Mouse (Mus musculus) stomach, embryonic 14.5 days (tissue): ENCODE measurements at regions not wholly inside any gene's neighbourhood (a gene's known extent, or its start where the extent isn't known, plus 50 kb on each side); places are given as distances from the start of the nearest gene placed in this dataset.

ENCODE experiments used
- ATAC-seq: fragments of 200-750 bp; cut with Nextera tagmentation; 2 replicates; pipeline ENCODE4 v1.8.0; 2017; ENCODE audit warnings: low read depth, moderate TSS enrichment; ENCODE audit not compliant: insufficient number of reproducible peaks, insufficient read depth, low FRiP score
- H3K27ac ChIP-seq: fragments of 300-500 bp; sonication (generic); 2 replicates; pipeline ENCODE4 v1.5.1; 2014; ENCODE audit warnings: mild to moderate bottlenecking, low read length, moderate library complexity, mixed read lengths
- H3K27me3 ChIP-seq: fragments of 300-500 bp; sonication (generic); 2 replicates; pipeline ENCODE4 v1.6.1; 2014; ENCODE audit warnings: low read length, control low read depth, mixed read lengths; ENCODE audit not compliant: control insufficient read depth, insufficient read depth
- H3K36me3 ChIP-seq: fragments of 300-500 bp; sonication (generic); 2 replicates; pipeline ENCODE4 v1.6.1; 2014; ENCODE audit warnings: mild to moderate bottlenecking, control low read depth, low read length, moderate library complexity, mixed read lengths; ENCODE audit not compliant: control insufficient read depth, insufficient read depth
- H3K4me1 ChIP-seq: fragments of 300-500 bp; sonication (generic); 2 replicates; pipeline ENCODE4 v1.6.1; 2014; ENCODE audit warnings: low read length, control low read depth, mixed read lengths; ENCODE audit not compliant: control insufficient read depth, insufficient read depth
- H3K4me2 ChIP-seq: fragments of 300-500 bp; sonication (generic); replicated peaks from 2 replicates; pipeline ENCODE4 v1.6.1; 2014; ENCODE audit warnings: low read depth, low read length, control low read depth
- H3K4me3 ChIP-seq: fragments of 300-500 bp; sonication (generic); 2 replicates; pipeline ENCODE4 v1.5.1; 2014; ENCODE audit warnings: low read depth, low read length, control low read depth
- H3K9ac ChIP-seq: fragments of 300-500 bp; sonication (generic); replicated peaks from 2 replicates; pipeline ENCODE4 v1.6.1; 2014; ENCODE audit warnings: low read depth, mild to moderate bottlenecking, control low read depth, low read length, moderate library complexity, mixed read lengths
- H3K9me3 ChIP-seq: fragments of 300-500 bp; sonication (generic); 2 replicates; pipeline ENCODE4 v1.6.1; 2016; ENCODE audit warnings: low read depth, low read length, control low read depth; ENCODE audit not compliant: control insufficient read depth
- WGBS: fragments of 180-500 bp; shearing (Covaris S2); extraction: QIAGEN DNeasy Blood & Tissue Kit; methylation state at CpG from one replicate; pipeline ENCODE4 v1.1.7; 2014; 5-methylcytosine and 5-hydroxymethylcytosine counted together

DNA sequence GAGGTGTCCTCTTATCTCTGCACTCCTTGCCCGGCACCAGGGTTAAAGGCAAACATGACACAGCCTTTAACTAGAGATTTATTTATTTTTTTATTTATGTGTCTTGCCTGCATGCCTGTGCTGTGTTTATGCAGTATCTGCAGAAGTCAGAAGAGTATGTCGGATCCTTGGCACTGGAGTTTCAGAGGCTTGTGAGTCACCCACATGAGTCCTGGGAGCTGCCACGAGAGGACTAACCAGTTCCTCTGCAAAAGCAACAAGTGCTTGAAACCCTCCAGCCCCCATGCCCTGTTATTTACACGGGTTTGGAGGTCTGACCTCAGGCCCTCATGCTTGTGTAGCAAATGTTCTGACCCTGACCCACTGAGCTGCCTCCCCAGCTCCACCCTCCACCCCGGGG is 210.6 kb downstream of the Sec16b start:
- no peak overlapping the region for H3K4me2 ChIP-seq
- H3K27me3 ChIP-seq = no peaks in the 10 kb centered on the region
- H3K36me3 ChIP-seq = no peaks in the 10 kb centered on the region
- H3K4me1 ChIP-seq = no peaks in the 10 kb centered on the region
- H3K27ac ChIP-seq = no peak overlapping the region
- no peak for ATAC-seq
- H3K9me3 ChIP-seq = no peaks in the 10 kb centered on the region
- H3K4me3 ChIP-seq = no peak overlapping the region
- no peak overlapping the region for H3K9ac ChIP-seq
- 28% methylated on average over 5 of the region's 5 CpGs for WGBS

DNA sequence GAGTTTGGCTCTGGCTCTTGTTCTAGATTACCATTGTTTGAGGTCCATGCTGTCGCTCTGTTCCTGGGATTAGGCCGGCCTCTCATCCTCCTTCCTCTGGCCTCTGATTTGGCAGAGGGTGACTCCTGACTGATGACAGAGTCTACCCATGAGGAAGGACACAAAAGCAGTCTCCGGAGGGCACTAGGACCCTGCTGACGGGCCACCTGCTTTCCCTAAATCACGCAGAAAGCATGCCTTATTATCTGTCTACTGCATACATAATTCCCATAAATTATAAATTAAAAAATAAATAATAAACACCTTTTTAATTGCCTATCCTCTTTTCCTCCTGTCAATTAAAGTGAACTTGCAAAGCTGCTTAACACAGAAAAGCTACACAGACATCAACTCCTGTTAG is 215.4 kb downstream of the Sec16b start:
- ATAC-seq = no peak
- WGBS = 85% methylated on average over 5 of the region's 5 CpGs
- no peak overlapping the region for H3K4me3 ChIP-seq
- no peaks in the 10 kb centered on the region for H3K36me3 ChIP-seq
- no peak overlapping the region for H3K9ac ChIP-seq
- H3K4me2 ChIP-seq = no peak overlapping the region
- H3K27me3 ChIP-seq = no peaks in the 10 kb centered on the region
- no peaks in the 10 kb centered on the region for H3K4me1 ChIP-seq
- no peak overlapping the region for H3K27ac ChIP-seq
- no peaks in the 10 kb centered on the region for H3K9me3 ChIP-seq

- Histone ChIP-seq H3K4me2 (no peak overlapping the region), H3K36me3 (no peaks in the 10 kb centered on the region), H3K9me3 (no peaks in the 10 kb centered on the region), H3K4me3 (no peak overlapping the region), H3K27ac (no peak overlapping the region), H3K4me1 (no peaks in the 10 kb centered on the region), H3K27me3 (no peaks in the 10 kb centered on the region), H3K9ac (no peak overlapping the region)
- WGBS = 88% methylated on average over 1 of the region's 1 CpGs
- no peak for ATAC-seq
These were observed 224.6 kb downstream of the Sec16b start for GRCm38 (mm10) chr1:157731124-157731523.

- no peak overlapping the region for H3K9ac ChIP-seq
- no peak for ATAC-seq
- no peaks in the 10 kb centered on the region for H3K36me3 ChIP-seq
- H3K4me2 ChIP-seq = no peak overlapping the region
- H3K27me3 ChIP-seq = no peaks in the 10 kb centered on the region
- no peak overlapping the region for H3K4me3 ChIP-seq
- H3K4me1 ChIP-seq = no peaks in the 10 kb centered on the region
- H3K27ac ChIP-seq = no peak overlapping the region
- H3K9me3 ChIP-seq = no peaks in the 10 kb centered on the region
- WGBS = 60% methylated on average over 13 of the region's 13 CpGs
These were observed 234.5 kb downstream of the Sec16b start for GRCm38 (mm10) chr1:157740725-157741665.

DNA sequence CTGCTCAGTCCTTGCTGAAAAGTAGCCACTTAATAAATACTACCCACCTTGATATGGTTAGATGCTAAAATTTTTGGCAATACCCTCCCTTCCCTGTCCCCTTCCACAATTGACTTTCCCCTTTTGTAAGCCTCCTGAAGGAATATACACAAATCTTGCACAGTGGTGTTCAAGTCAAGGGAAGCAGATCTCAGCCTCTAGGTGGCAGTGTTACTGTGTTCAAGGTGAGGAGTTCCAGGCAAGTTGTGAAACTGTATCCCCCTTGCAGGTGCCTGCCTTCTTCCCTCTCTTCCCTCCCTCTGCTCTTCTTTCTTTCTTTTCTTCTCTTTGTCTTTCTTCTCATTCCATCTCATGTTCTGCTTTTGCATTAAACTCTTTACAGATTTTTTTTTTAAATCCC is 239.1 kb downstream of the Sec16b start:
- Histone ChIP-seq H3K27me3 (no peaks in the 10 kb centered on the region), H3K36me3 (no peaks in the 10 kb centered on the region), H3K27ac (no peak overlapping the region), H3K4me1 (no peaks in the 10 kb centered on the region), H3K4me2 (no peak overlapping the region), H3K9ac (no peak overlapping the region), H3K9me3 (no peaks in the 10 kb centered on the region), H3K4me3 (no peak overlapping the region)
- no peak for ATAC-seq

DNA sequence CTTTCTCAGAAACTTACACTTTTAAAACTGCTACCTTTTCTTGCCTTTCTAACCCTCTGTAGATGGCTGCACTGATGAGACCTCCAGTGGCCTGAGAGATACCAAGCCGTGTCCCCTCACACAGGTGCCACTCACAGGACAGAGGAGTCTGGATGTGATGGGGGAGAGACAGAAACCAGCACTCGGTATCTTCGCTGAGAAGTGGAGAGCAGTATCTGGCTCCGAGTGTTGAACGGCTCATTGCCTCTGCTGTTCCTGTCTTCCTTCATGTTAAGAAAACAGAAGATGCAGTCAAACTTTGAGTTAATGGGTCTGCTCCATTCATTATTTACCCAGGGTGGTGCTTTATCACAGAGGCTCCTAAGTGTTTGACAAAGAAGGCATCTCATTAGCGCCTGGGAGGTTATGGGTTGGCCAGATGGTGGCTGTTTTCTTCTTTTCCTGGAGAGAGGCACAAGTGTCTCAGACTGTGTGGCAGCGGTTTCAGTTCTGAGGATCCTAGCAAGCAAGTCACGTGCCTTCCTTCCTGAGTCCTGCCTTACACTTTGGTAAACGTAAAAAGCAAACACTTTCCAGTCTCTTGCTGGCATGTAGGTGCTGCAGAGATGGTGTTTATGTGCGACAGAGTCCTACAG is 248.6 kb downstream of the Sec16b start:
- no peaks in the 10 kb centered on the region for H3K36me3 ChIP-seq
- 23% methylated on average over 10 of the region's 10 CpGs for WGBS
- H3K4me2 ChIP-seq = no peak overlapping the region
- no peak overlapping the region for H3K27ac ChIP-seq
- H3K9ac ChIP-seq = no peak overlapping the region
- no peaks in the 10 kb centered on the region for H3K27me3 ChIP-seq
- H3K4me1 ChIP-seq = no peaks in the 10 kb centered on the region
- ATAC-seq = no peak
- no peak overlapping the region for H3K4me3 ChIP-seq
- no peaks in the 10 kb centered on the region for H3K9me3 ChIP-seq

- no peak overlapping the region for H3K4me2 ChIP-seq
- WGBS = 86% methylated on average over 3 of the region's 3 CpGs
- no peaks in the 10 kb centered on the region for H3K9me3 ChIP-seq
- no peaks in the 10 kb centered on the region for H3K4me1 ChIP-seq
- no peak overlapping the region for H3K9ac ChIP-seq
- H3K36me3 ChIP-seq = no peaks in the 10 kb centered on the region
- H3K4me3 ChIP-seq = no peak overlapping the region
- H3K27me3 ChIP-seq = no peaks in the 10 kb centered on the region
- no peak for ATAC-seq
- no peak overlapping the region for H3K27ac ChIP-seq
These were observed 250.4 kb downstream of the Sec16b start for GRCm38 (mm10) chr1:157756977-157757376.

DNA sequence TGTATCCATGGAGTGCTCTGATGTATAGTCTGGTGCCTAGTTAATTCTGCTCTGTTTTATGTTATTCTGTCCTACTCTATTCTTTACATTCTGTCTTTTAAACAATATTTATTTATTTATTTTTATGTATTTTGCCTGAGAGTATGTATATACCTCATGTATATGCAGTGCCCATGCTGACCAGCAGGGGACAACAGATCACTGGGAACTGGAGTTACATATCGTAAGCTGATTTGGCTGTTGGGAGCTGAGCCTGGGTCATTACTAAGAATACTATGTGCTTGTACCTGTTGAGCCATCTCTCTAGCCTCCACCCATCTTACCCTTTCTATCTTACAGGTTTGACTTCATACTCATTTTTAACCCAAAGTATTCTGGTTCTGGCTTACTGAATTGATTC is 251.8 kb downstream of the Sec16b start:
- H3K27ac ChIP-seq = no peak overlapping the region
- H3K4me3 ChIP-seq = no peak overlapping the region
- 89% methylated on average over 1 of the region's 1 CpGs for WGBS
- no peaks in the 10 kb centered on the region for H3K27me3 ChIP-seq
- no peak overlapping the region for H3K9ac ChIP-seq
- ATAC-seq = no peak
- H3K9me3 ChIP-seq = no peaks in the 10 kb centered on the region
- no peak overlapping the region for H3K4me2 ChIP-seq
- H3K4me1 ChIP-seq = no peaks in the 10 kb centered on the region
- no peaks in the 10 kb centered on the region for H3K36me3 ChIP-seq
